Mouse (Mus musculus): ENCODE measurements around the gene Trp53inp2. TPM values are rescaled to one million over a fixed set of nuclear protein-coding genes. Genes with fewer than 3 reads are reported as not detected.
A peak's percentile ranks its signal among the peaks of the same experiment; 100 is the strongest.

The Trp53inp2 gene
- polyA plus RNA-seq, 1 experiment: 16.9 TPM

DNA sequence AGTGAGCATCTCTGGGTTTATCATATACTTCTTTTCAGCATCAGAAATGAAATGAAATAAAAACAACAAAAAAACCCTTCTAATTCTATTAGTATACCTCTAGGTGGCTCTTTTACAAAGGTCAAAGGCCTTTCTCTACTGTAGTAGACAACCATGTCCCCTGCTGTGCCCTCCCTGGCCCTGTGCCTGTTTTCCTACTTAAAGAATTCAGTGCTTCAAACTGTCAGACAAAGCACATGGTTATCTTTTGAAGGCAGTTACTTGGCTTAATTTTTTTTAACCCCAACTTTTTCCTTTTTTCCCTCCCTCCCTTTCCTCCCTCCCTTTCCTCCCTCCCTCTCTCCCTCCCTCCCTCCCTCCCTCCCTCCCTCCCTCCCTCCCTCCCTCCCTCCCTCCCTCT lies 19.4 kb downstream of the Trp53inp2 start:
- Histone ChIP-seq H3K27me3 (ENCODE audit: control insufficient read depth, insufficient read depth, low read length) (no peaks in the 10 kb centered on the region), H3K36me3 (ENCODE audit: control insufficient read depth, insufficient read depth, low read length) (peaks cover 7% of the 10 kb centered on the region; the same call in 1 of the 2 replicates), H3K4me1 (ENCODE audit: control insufficient read depth, insufficient read depth, insufficient read length) (peaks cover 4% of the 10 kb centered on the region; the same call in 1 of the 2 replicates), H3K27ac (ENCODE audit: insufficient read depth, low read length) (no peak overlapping the region), H3K4me3 (ENCODE audit: extremely low read depth, insufficient read depth, insufficient read length) (no peak overlapping the region)
- no peak for DNase-seq (ENCODE audit: low read depth in 1 of 2, low spot score in 2 of 2)
- no peak for TF ChIP-seq POLR2A (IDR thresholded peaks at IDR 0.05; ENCODE audit: low read depth, low read length)
- TF ChIP-seq CTCF (IDR thresholded peaks at IDR 0.05; ENCODE audit: extremely low read depth, insufficient read depth, insufficient read length, insufficient replicate concordance): no peak

- no peak for TF ChIP-seq POLR2A (IDR thresholded peaks at IDR 0.05; ENCODE audit: low read depth, low read length)
- WGBS: 96% methylated on average over 4 of the region's 4 CpGs
- Histone ChIP-seq H3K27ac (ENCODE audit: insufficient read depth, low read length) (no peak overlapping the region), H3K4me3 (ENCODE audit: extremely low read depth, insufficient read depth, insufficient read length) (no peak overlapping the region), H3K36me3 (ENCODE audit: control insufficient read depth, insufficient read depth, low read length) (peaks cover 5% of the 10 kb centered on the region; the same call in 1 of the 2 replicates), H3K27me3 (ENCODE audit: control insufficient read depth, insufficient read depth, low read length) (no peaks in the 10 kb centered on the region), H3K4me1 (ENCODE audit: control insufficient read depth, insufficient read depth, insufficient read length) (peaks cover 8% of the 10 kb centered on the region; the same call in 1 of the 2 replicates)
- DNase-seq (ENCODE audit: low read depth in 1 of 2, low spot score in 2 of 2): no peak
These were observed 21.1 kb downstream of the Trp53inp2 start for GRCm38 (mm10) chr2:155401926-155402325.

GRCm38 (mm10) chr2:155404635-155405034 lies 23.8 kb downstream of the Trp53inp2 start:
- peak in 1 of 2 experiments; percentile 81 for DNase-seq (ENCODE audit: low read depth in 1 of 2, low spot score in 2 of 2)
- 37% methylated on average over 1 of the region's 1 CpGs for WGBS
- H3K4me3 ChIP-seq (ENCODE audit: extremely low read depth, insufficient read depth, insufficient read length): no peak overlapping the region
- H3K36me3 ChIP-seq (ENCODE audit: control insufficient read depth, insufficient read depth, low read length): peaks cover 13% of the 10 kb centered on the region
- no peak overlapping the region for H3K27ac ChIP-seq (ENCODE audit: insufficient read depth, low read length)
- peaks cover 8% of the 10 kb centered on the region; the same call in 1 of the 2 replicates for H3K4me1 ChIP-seq (ENCODE audit: control insufficient read depth, insufficient read depth, insufficient read length)
- H3K27me3 ChIP-seq (ENCODE audit: control insufficient read depth, insufficient read depth, low read length): no peaks in the 10 kb centered on the region
- TF ChIP-seq CTCF (IDR thresholded peaks at IDR 0.05; ENCODE audit: extremely low read depth, insufficient read depth, insufficient read length, insufficient replicate concordance) (no peak), POLR2A (IDR thresholded peaks at IDR 0.05; ENCODE audit: low read depth, low read length) (no peak)

- no peak for DNase-seq (ENCODE audit: low read depth in 1 of 2, low spot score in 2 of 2)
- whole genome bisulfite sequencing: 83% methylated on average over 2 of the region's 2 CpGs
- Histone ChIP-seq H3K27ac (ENCODE audit: insufficient read depth, low read length) (no peak overlapping the region), H3K4me1 (ENCODE audit: control insufficient read depth, insufficient read depth, insufficient read length) (no peaks in the 10 kb centered on the region), H3K27me3 (ENCODE audit: control insufficient read depth, insufficient read depth, low read length) (no peaks in the 10 kb centered on the region), H3K36me3 (ENCODE audit: control insufficient read depth, insufficient read depth, low read length) (peaks cover 24% of the 10 kb centered on the region), H3K4me3 (ENCODE audit: extremely low read depth, insufficient read depth, insufficient read length) (no peak overlapping the region)
- TF ChIP-seq POLR2A (IDR thresholded peaks at IDR 0.05; ENCODE audit: low read depth, low read length): no peak
- no peak for TF ChIP-seq CTCF (IDR thresholded peaks at IDR 0.05; ENCODE audit: extremely low read depth, insufficient read depth, insufficient read length, insufficient replicate concordance)
These were observed 40.1 kb downstream of the Trp53inp2 start for GRCm38 (mm10) chr2:155420911-155421310.

GRCm38 (mm10) chr2:155436445-155436844 lies 55.6 kb downstream of the Trp53inp2 start:
- no peaks in the 10 kb centered on the region for H3K27me3 ChIP-seq (ENCODE audit: control insufficient read depth, insufficient read depth, low read length)
- H3K36me3 ChIP-seq (ENCODE audit: control insufficient read depth, insufficient read depth, low read length): peaks cover 13% of the 10 kb centered on the region
- no peak for TF ChIP-seq CTCF (IDR thresholded peaks at IDR 0.05; ENCODE audit: extremely low read depth, insufficient read depth, insufficient read length, insufficient replicate concordance)
- no peak for TF ChIP-seq POLR2A (IDR thresholded peaks at IDR 0.05; ENCODE audit: low read depth, low read length)
- no peak overlapping the region for H3K27ac ChIP-seq (ENCODE audit: insufficient read depth, low read length)
- DNase-seq (ENCODE audit: low read depth in 1 of 2, low spot score in 2 of 2): peak in 1 of 2 experiments; percentile 19
- H3K4me1 ChIP-seq (ENCODE audit: control insufficient read depth, insufficient read depth, insufficient read length): no peaks in the 10 kb centered on the region
- no peak overlapping the region for H3K4me3 ChIP-seq (ENCODE audit: extremely low read depth, insufficient read depth, insufficient read length)

Other genes with a start within 250 kb of the Trp53inp2 start
- 6.9 and 7.1 TPM in 2 replicates for gene Itch, start 247.6 kb upstream of the Trp53inp2 start, polyA plus RNA-seq (2012; rRNA removed)
- 76.8 and 79.1 TPM in 2 replicates for gene Dynlrb1, start 144.5 kb upstream of the Trp53inp2 start, polyA plus RNA-seq (2012; rRNA removed)
- gene Map1lc3a, start 104.8 kb upstream of the Trp53inp2 start, polyA plus RNA-seq (2012; rRNA removed): 42.7 and 60.6 TPM in 2 replicates
- gene Pigu, start 23.6 kb upstream of the Trp53inp2 start, polyA plus RNA-seq (2012; rRNA removed): 16.0 and 17.6 TPM in 2 replicates
- 41.8 and 59.8 TPM in 2 replicates for gene Ncoa6, start 92.8 kb downstream of the Trp53inp2 start, polyA plus RNA-seq (2012; rRNA removed)
- 13.1 TPM in 2 replicates for gene Acss2, start 136.9 kb downstream of the Trp53inp2 start, polyA plus RNA-seq (2012; rRNA removed)
- gene Ggt7, start 137.2 kb downstream of the Trp53inp2 start, polyA plus RNA-seq (2012; rRNA removed): 8.1 and 9.6 TPM in 2 replicates
- gene Gss, start 211.8 kb downstream of the Trp53inp2 start, polyA plus RNA-seq (2012; rRNA removed): 9.9 and 11.3 TPM in 2 replicates
- gene Myh7b, start 230.2 kb downstream of the Trp53inp2 start, polyA plus RNA-seq (2012; rRNA removed): 0.04 TPM in 2 replicates